Mouse (Mus musculus) cortical plate, adult 2 months (tissue): Measurements from ENCODE around the gene Olfr1391. TPM values are rescaled to one million over a fixed set of nuclear protein-coding genes. Genes with fewer than 3 reads are reported as not detected.
"Not testable (repeated sequence)": the region's sequence is repeated elsewhere in the genome, so short reads cannot be mapped to it uniquely, and the experiment has no call there.

Source experiments
- H3K27ac ChIP-seq: fragments of 200-500 bp; 2 replicates; pipeline ENCODE4 v1.5.1; 2012; ENCODE audit warnings: low read length, control low read depth, inconsistent platforms; ENCODE audit not compliant: insufficient read depth
- H3K4me1 ChIP-seq: fragments of 200-500 bp; 2 replicates; pipeline ENCODE4 v1.6.1; 2011; ENCODE audit warnings: low read length; ENCODE audit not compliant: control insufficient read depth, insufficient read depth
- H3K4me3 ChIP-seq: fragments of 200-500 bp; 2 replicates; pipeline ENCODE4 v1.5.1; 2011; ENCODE audit warnings: mild to moderate bottlenecking, low read length, control low read depth; ENCODE audit not compliant: insufficient read depth
- CTCF ChIP-seq: fragments of 200-500 bp; IDR thresholded peaks from 2 replicates; pipeline ENCODE4 v1.5.1; 2011; ENCODE audit warnings: mild to moderate bottlenecking, control low read depth, low read length; ENCODE audit not compliant: insufficient read depth; ENCODE audit errors: extremely low read depth
- POLR2A ChIP-seq: fragments of 200-500 bp; IDR thresholded peaks from 2 replicates; pipeline ENCODE4 v1.6.1; 2011; ENCODE audit warnings: mild to moderate bottlenecking, low read length, control low read depth; ENCODE audit not compliant: insufficient read depth; ENCODE audit errors: extremely low read depth
- polyA plus RNA-seq: library from polyadenylated mRNA; depleted of rRNA; stranded (reverse); fragments of >200 nt; gene quantifications from 2 replicates; pipeline ENCODE4 v1.2.3, GENCODE M21; 2012; rRNA removed

The Olfr1391 gene
- not detected in 2 replicates for polyA plus RNA-seq

GRCm38 (mm10) chr11:49322442-49322841, at the start of gene Olfr1391:
TSS of gene Olfr1391 (plus strand) at chr11:49322742.
- Histone ChIP-seq H3K4me3 (no peak within 1 kb of the TSS), H3K4me1 (no peaks in the 10 kb centered on the region), H3K27ac (no peak within 1 kb of the TSS)
- TF ChIP-seq POLR2A: no peak

- H3K4me3 ChIP-seq: no peak overlapping the region
- no peak for TF ChIP-seq CTCF
- TF ChIP-seq POLR2A: no peak
- no peaks in the 10 kb centered on the region for H3K4me1 ChIP-seq
- no peak overlapping the region for H3K27ac ChIP-seq
These were observed 48.6 kb upstream of the Olfr1391 start for GRCm38 (mm10) chr11:49273834-49274519.

- no peak within 1 kb of the TSS for H3K4me3 ChIP-seq
- H3K4me1 ChIP-seq: no peaks in the 10 kb centered on the region
- TF ChIP-seq POLR2A (no peak), CTCF (no peak)
- H3K27ac ChIP-seq: no peak within 1 kb of the TSS
These were observed 44.3 kb upstream of the Olfr1391 start, which contains the start of gene Olfr1393 for GRCm38 (mm10) chr11:49278222-49278621. TSS of gene Olfr1393 (plus strand) at chr11:49278304.

GRCm38 (mm10) chr11:49284982-49285381, 37.6 kb upstream of the Olfr1391 start, which contains the start of gene Olfr1392:
TSS of gene Olfr1392 (plus strand) at chr11:49285282.
- not testable (repeated sequence) for H3K4me1 ChIP-seq, H3K4me3 ChIP-seq, H3K27ac ChIP-seq

DNA sequence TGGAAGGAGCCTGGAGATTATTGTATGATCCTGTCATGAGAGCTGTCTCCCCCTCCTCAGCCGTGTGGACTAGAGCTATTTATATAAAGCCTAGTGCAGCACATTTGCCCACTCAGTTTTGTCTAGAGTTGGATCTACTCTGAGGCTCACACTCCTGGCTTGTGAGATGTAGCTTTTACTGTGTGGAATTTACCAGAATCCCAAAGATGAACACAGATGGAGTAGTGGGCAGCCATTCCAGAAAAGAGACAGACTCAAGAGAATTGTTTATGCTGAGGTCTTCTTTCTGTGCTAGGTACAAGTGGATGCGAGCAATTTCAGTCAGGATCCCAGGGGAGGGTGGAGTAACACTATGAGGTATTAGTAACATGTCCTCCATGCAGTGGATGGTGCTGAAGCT, 35.3 kb upstream of the Olfr1391 start:
- H3K4me1 ChIP-seq: no peaks in the 10 kb centered on the region
- no peak overlapping the region for H3K4me3 ChIP-seq
- TF ChIP-seq CTCF (no peak), POLR2A (no peak)
- H3K27ac ChIP-seq: no peak overlapping the region

GRCm38 (mm10) chr11:49292777-49293176, 29.8 kb upstream of the Olfr1391 start:
- TF ChIP-seq CTCF: no peak
- no peak for TF ChIP-seq POLR2A
- H3K27ac ChIP-seq: no peak overlapping the region
- H3K4me3 ChIP-seq: no peak overlapping the region
- H3K4me1 ChIP-seq: no peaks in the 10 kb centered on the region; the same call in 1 of the 2 replicates

DNA sequence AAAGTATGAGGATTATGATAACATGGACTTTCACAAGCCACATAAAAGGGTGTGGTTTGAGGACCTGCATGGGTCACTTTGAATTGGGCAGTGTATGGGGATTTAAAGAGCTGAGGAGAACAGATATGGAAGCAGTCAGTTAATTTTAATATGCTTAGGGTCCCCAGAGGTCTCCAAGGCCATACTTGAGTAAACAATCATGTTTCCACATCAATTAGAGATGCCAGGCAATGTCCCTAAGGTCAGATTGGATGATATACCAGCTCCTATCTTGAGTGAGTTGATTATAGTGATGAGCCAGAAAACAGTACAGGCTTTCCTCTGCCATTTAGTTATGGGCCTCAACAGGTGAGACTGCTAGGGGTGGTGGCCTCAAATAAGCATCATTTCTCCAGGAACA, 18.1 kb upstream of the Olfr1391 start, which contains the start of gene Olfr10:
Olfr10 (plus strand) TSS at position 301 of the 400 bp plus-strand sequence.
- Histone ChIP-seq H3K4me1 (no peaks in the 10 kb centered on the region; the same call in 1 of the 2 replicates), H3K4me3 (no peak within 1 kb of the TSS), H3K27ac (no peak within 1 kb of the TSS)
- TF ChIP-seq POLR2A (no peak), CTCF (no peak)

- not testable (repeated sequence) for H3K27ac ChIP-seq, H3K4me1 ChIP-seq, H3K4me3 ChIP-seq
These were observed 14.0 kb upstream of the Olfr1391 start for GRCm38 (mm10) chr11:49308547-49308946.

DNA sequence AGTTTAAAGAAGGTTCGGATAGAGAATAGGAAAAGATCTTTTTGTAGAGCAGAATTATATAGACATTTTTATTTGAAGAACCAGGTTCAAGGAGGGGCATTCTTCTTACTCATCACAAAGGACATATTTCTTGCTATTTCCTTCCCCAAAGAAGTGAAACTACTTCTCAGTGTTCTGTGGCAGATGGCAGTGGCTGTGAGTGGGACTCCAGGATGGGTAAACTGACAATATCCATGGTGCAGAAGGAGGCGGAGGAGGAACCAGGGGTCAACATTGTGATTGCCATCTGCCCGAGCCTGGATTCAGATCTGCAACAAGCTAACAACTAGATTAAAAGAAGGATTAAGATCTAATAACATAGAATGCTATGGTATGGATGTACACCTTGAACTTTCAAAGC, 4.2 kb downstream of the Olfr1391 start:
- no peak overlapping the region for H3K27ac ChIP-seq
- no peak overlapping the region for H3K4me3 ChIP-seq
- no peaks in the 10 kb centered on the region; the same call in 1 of the 2 replicates for H3K4me1 ChIP-seq
- TF ChIP-seq CTCF (no peak), POLR2A (no peak)

- H3K4me1 ChIP-seq: no peaks in the 10 kb centered on the region; the same call in 1 of the 2 replicates
- peak overlapping the region; percentile 81 for H3K27ac ChIP-seq
- TF ChIP-seq POLR2A (no peak), CTCF (no peak)
- H3K4me3 ChIP-seq: no peak overlapping the region
These were observed 7.1 kb downstream of the Olfr1391 start for GRCm38 (mm10) chr11:49329686-49330085.
